In genomic region chr4:140747978-140748377, GRCm38 (mm10) we compare ENCODE assay signal across 14 mouse cellular contexts. TPM values are rescaled to one million over a fixed set of nuclear protein-coding genes. Genes with fewer than 3 reads are reported as not detected.
A peak's percentile ranks its signal among the peaks of the same experiment; 100 is the strongest.
DNase-seq lines count a peak whose midpoint lies in the region; ATAC-seq and TF ChIP-seq lines count a peak whose summit lies in the region.
"Had no signal": no experiment of that assay in that cellular context is flagged by ENCODE, and none has a peak within 500 bp of the region (broad histone marks: within the 10 kb centered on the region; RNA-seq: fewer than 3 reads in every experiment).

No protein-coding gene starts in this region.

- intact Hi-C loops in heart, adult 2 months (cut with DNase I) = no loop called here

- H3K4me1 ChIP-seq in heart, adult 2 months (ENCODE audit: control insufficient read depth, insufficient read depth, low read length) = peaks cover 2% of the 10 kb centered on the region; the same call in 1 of the 2 replicates
- peaks cover 10% of the 10 kb centered on the region for H3K4me1 ChIP-seq in neural tube, embryonic 13.5 days (replicated peaks)
- H3K4me1 ChIP-seq in intestine, embryonic 15.5 days (replicated peaks) = peaks cover 16% of the 10 kb centered on the region
- no peaks in the 10 kb centered on the region for H3K4me1 ChIP-seq in stomach, postnatal 0 days (replicated peaks; ENCODE audit: control insufficient read depth, insufficient read depth)

- H3K9ac ChIP-seq in heart, adult 2 months (ENCODE audit: low read depth, low read length) = peak overlapping the region; percentile 33; the same call in 1 of the 2 replicates
- H3K9ac ChIP-seq in neural tube, embryonic 13.5 days = no peak overlapping the region
- H3K9ac ChIP-seq in intestine, embryonic 15.5 days = no peak overlapping the region
- H3K9ac ChIP-seq in stomach, postnatal 0 days (ENCODE audit: low read length) = peak overlapping the region; percentile 41; the same call in 1 of the 2 replicates
- H3K9ac ChIP-seq: liver, embryonic 13.5 days had no signal

- H3K4me2 ChIP-seq in neural tube, embryonic 13.5 days = no peak overlapping the region
- peak overlapping the region; percentile 28 for H3K4me2 ChIP-seq in intestine, embryonic 15.5 days (replicated peaks)
- no peak overlapping the region for H3K4me2 ChIP-seq in stomach, postnatal 0 days (replicated peaks; ENCODE audit: low read depth)
- H3K4me2 ChIP-seq: liver, embryonic 13.5 days had no signal

- no peak for TF ChIP-seq CTCF in heart, adult 2 months (IDR thresholded peaks at IDR 0.05)
- TF ChIP-seq CTCF in stomach, postnatal 0 days (IDR thresholded peaks at IDR 0.05; ENCODE audit: low read depth) = no peak

- TF ChIP-seq EP300 in heart, adult 2 months (IDR thresholded peaks at IDR 0.05; ENCODE audit: insufficient read depth, low read depth, low read length) = 0 out of 2 replicates have a peak, but pooled peaks have one; percentile 26
- no peak for TF ChIP-seq EP300 in stomach, postnatal 0 days (optimal IDR thresholded peaks at IDR 0.05)

- ATAC-seq in neural tube, embryonic 13.5 days (ENCODE audit: low read depth) = 0 out of 2 replicates have a peak, but pooled peaks have one; percentile 8
- ATAC-seq in intestine, embryonic 15.5 days = peak; percentile 55
- peak; percentile 67; the same call in 1 of the 2 replicates for ATAC-seq in stomach, postnatal 0 days (ENCODE audit: low FRiP score, low TSS enrichment)
- ATAC-seq: inflammation-experienced regulatory T-cells, adult 6 months; midbrain, embryonic 16.5 days had no signal

- TF ChIP-seq POLR2A in heart, adult 2 months (IDR thresholded peaks at IDR 0.05; ENCODE audit: insufficient read depth, low read depth, low read length) = no peak

- no peak overlapping the region for H3K27ac ChIP-seq in heart, adult 2 months
- no peak overlapping the region for H3K27ac ChIP-seq in neural tube, embryonic 13.5 days (replicated peaks)
- H3K27ac ChIP-seq in intestine, embryonic 15.5 days = no peak overlapping the region; the same call in 1 of the 2 replicates
- no peak overlapping the region for H3K27ac ChIP-seq in stomach, postnatal 0 days (replicated peaks)
- H3K27ac ChIP-seq: liver, embryonic 13.5 days had no signal

- no peaks in the 10 kb centered on the region for H3K79me2 ChIP-seq in heart, adult 2 months (replicated peaks; ENCODE audit: control insufficient read depth, insufficient read depth, low read length)

- no peaks in the 10 kb centered on the region for H3K9me3 ChIP-seq in neural tube, embryonic 13.5 days
- no peaks in the 10 kb centered on the region for H3K9me3 ChIP-seq in intestine, embryonic 15.5 days
- H3K9me3 ChIP-seq in stomach, postnatal 0 days (ENCODE audit: control insufficient read depth, low read length) = no peaks in the 10 kb centered on the region
- H3K9me3 ChIP-seq: liver, embryonic 13.5 days had no signal

- no peaks in the 10 kb centered on the region; the same call in 1 of the 2 replicates for H3K27me3 ChIP-seq in heart, adult 2 months (ENCODE audit: control insufficient read depth, insufficient read depth, low read length)
- no peaks in the 10 kb centered on the region for H3K27me3 ChIP-seq in neural tube, embryonic 13.5 days
- H3K27me3 ChIP-seq in intestine, embryonic 15.5 days (replicated peaks) = no peaks in the 10 kb centered on the region
- H3K27me3 ChIP-seq in stomach, postnatal 0 days (ENCODE audit: control insufficient read depth, insufficient read depth, low read length) = no peaks in the 10 kb centered on the region

- WGBS in heart, adult 2 months = 10% methylated on average over 12 of the region's 12 CpGs
- 36% methylated on average over 12 of the region's 12 CpGs for WGBS in neural tube, embryonic 13.5 days
- 15% methylated on average over 12 of the region's 12 CpGs for whole genome bisulfite sequencing in intestine, embryonic 15.5 days
- 15% methylated on average over 12 of the region's 12 CpGs for WGBS in stomach, postnatal 0 days

- H3K36me3 ChIP-seq in heart, adult 2 months (ENCODE audit: control insufficient read depth, insufficient read depth, low read length) = no peaks in the 10 kb centered on the region
- no peaks in the 10 kb centered on the region for H3K36me3 ChIP-seq in neural tube, embryonic 13.5 days
- no peaks in the 10 kb centered on the region for H3K36me3 ChIP-seq in intestine, embryonic 15.5 days
- H3K36me3 ChIP-seq in stomach, postnatal 0 days (ENCODE audit: control insufficient read depth, insufficient read depth, low read length) = no peaks in the 10 kb centered on the region
- H3K36me3 ChIP-seq: liver, embryonic 13.5 days had no signal

- no peak overlapping the region for H3K4me3 ChIP-seq in heart, adult 2 months
- no peak overlapping the region for H3K4me3 ChIP-seq in neural tube, embryonic 13.5 days
- no peak overlapping the region for H3K4me3 ChIP-seq in intestine, embryonic 15.5 days (replicated peaks)
- no peak overlapping the region for H3K4me3 ChIP-seq in stomach, postnatal 0 days (ENCODE audit: low read depth, low read length)
- H3K4me3 ChIP-seq: liver, embryonic 13.5 days had no signal

- peak in 1 of 2 experiments; percentile 29 for DNase-seq in heart, adult 2 months
- DNase-seq in heart, adult 11 months = no peak
- no peak for DNase-seq in neural tube, embryonic 10.5 days (ENCODE audit: extremely low spot score, low spot score)
- DNase-seq in stomach, postnatal 0 days (ENCODE audit: low spot score) = peak; percentile 39
- no peak for DNase-seq in urinary bladder, postnatal 25 days (ENCODE audit: low spot score)
- DNase-seq in adrenal gland, adult 2 months = no peak
- DNase-seq: cerebellum, adult 9-11 months; gastrocnemius, postnatal 25 days; layer of hippocampus, adult 9-11 months; liver, embryonic 13.5 days had no signal

RNA-seq across cellular contexts. Expression of gene Padi6, which starts 5.5 kb away (rescaled TPM):
- not detected for total RNA-seq in heart, adult 2 months (2021)
- polyA plus RNA-seq in heart, adult 2 months (2012; rRNA removed) = not detected in 2 replicates
- polyA plus RNA-seq in neural tube, embryonic 13.5 days (2015; fragmentation: Nextera tagmentation; extraction: Ambion mirVana) = not detected in 2 replicates
- 0.11 and 0.15 TPM in 2 replicates for polyA plus RNA-seq in intestine, embryonic 15.5 days (2015; fragmentation: Nextera tagmentation; extraction: Ambion mirVana)
- not detected in 2 replicates for polyA plus RNA-seq in stomach, postnatal 0 days (2015; fragmentation: Nextera tagmentation; extraction: Ambion mirVana)
- not detected for total RNA-seq in adrenal gland, adult 2 months (2021)
- not detected in 2 replicates for polyA plus RNA-seq in adrenal gland, adult 2 months (2012; rRNA removed)
- total RNA-seq: gastrocnemius, postnatal 25 days had no signal
- polyA plus RNA-seq: inflammation-experienced regulatory T-cells, adult 6 months; liver, embryonic 13.5 days; midbrain, embryonic 16.5 days had no signal

RNA-seq across cellular contexts. Expression of gene Padi4, which starts 26.1 kb away (rescaled TPM):
- total RNA-seq in heart, adult 2 months (2021) = 1 to 10 TPM in 1 of 2 experiments, under 1 TPM in 1; 0.70 to 2.5 TPM
- 1.9 and 2.6 TPM in 2 replicates for polyA plus RNA-seq in heart, adult 2 months (2012; rRNA removed)
- 0.08 and 0.12 TPM in 2 replicates for polyA plus RNA-seq in neural tube, embryonic 13.5 days (2015; fragmentation: Nextera tagmentation; extraction: Ambion mirVana)
- 2.3 and 2.7 TPM in 2 replicates for polyA plus RNA-seq in intestine, embryonic 15.5 days (2015; fragmentation: Nextera tagmentation; extraction: Ambion mirVana)
- polyA plus RNA-seq in stomach, postnatal 0 days (2015; fragmentation: Nextera tagmentation; extraction: Ambion mirVana) = 0.23 and 0.27 TPM in 2 replicates
- total RNA-seq in adrenal gland, adult 2 months (2021) = 1 to 10 TPM in 1 of 2 experiments, under 1 TPM in 1; 0.62 to 1.8 TPM
- 0.76 and 0.99 TPM in 2 replicates for polyA plus RNA-seq in adrenal gland, adult 2 months (2012; rRNA removed)

RNA-seq across cellular contexts. Expression of gene Rcc2, which starts 47.6 kb away (rescaled TPM):
- 10 to 100 TPM; 13.7 to 14.2 TPM for total RNA-seq in heart, adult 2 months (2021)
- polyA plus RNA-seq in heart, adult 2 months (2012; rRNA removed) = 12.4 and 14.1 TPM in 2 replicates
- 23.4 and 30.7 TPM in 2 replicates for polyA plus RNA-seq in neural tube, embryonic 13.5 days (2015; fragmentation: Nextera tagmentation; extraction: Ambion mirVana)
- 37.8 and 43.8 TPM in 2 replicates for polyA plus RNA-seq in intestine, embryonic 15.5 days (2015; fragmentation: Nextera tagmentation; extraction: Ambion mirVana)
- polyA plus RNA-seq in stomach, postnatal 0 days (2015; fragmentation: Nextera tagmentation; extraction: Ambion mirVana) = 18.9 and 20.4 TPM in 2 replicates
- total RNA-seq in adrenal gland, adult 2 months (2021) = 10 to 100 TPM; 62.7 to 64.2 TPM
- polyA plus RNA-seq in adrenal gland, adult 2 months (2012; rRNA removed) = 43.1 and 50.1 TPM in 2 replicates

Comparison
In these comparisons a context has a peak if more than half of its experiments do, and no peak if none do; other contexts are left out.
1. H3K9ac ChIP-seq: peak in heart, adult 2 months (single experiment) and stomach, postnatal 0 days (single experiment); none in neural tube, embryonic 13.5 days (single experiment) and intestine, embryonic 15.5 days (single experiment).
2. ATAC-seq: peak in every context shown above with its lines; median percentile 67 in stomach, postnatal 0 days; 55 in intestine, embryonic 15.5 days; 8 in neural tube, embryonic 13.5 days.